Mouse (Mus musculus) intestine, embryonic 14.5 days (tissue): ENCODE measurements around the gene Map7. TPM values are rescaled to one million over a fixed set of nuclear protein-coding genes. Genes with fewer than 3 reads are reported as not detected.
A peak's percentile ranks its signal among the peaks of the same experiment; 100 is the strongest.

Experiments used
- ATAC-seq: fragments of 200-750 bp; cut with Nextera tagmentation; replicated peaks from 2 replicates; pipeline ENCODE4 v1.8.0; 2017; ENCODE audit warnings: low read depth, moderate number of reproducible peaks, moderate TSS enrichment, moderate library complexity; ENCODE audit not compliant: low FRiP score, low TSS enrichment
- DNase-seq: peaks from one replicate; pipeline ENCODE4 v3.0.0-alpha.2; 2018; ENCODE audit warnings: low spot score
- H3K27ac ChIP-seq: fragments of 300-500 bp; sonication (generic); 2 replicates; pipeline ENCODE4 v1.5.1; 2014; ENCODE audit warnings: low read depth, mild to moderate bottlenecking, control low read depth
- H3K27me3 ChIP-seq: fragments of 300-500 bp; sonication (generic); replicated peaks from 2 replicates; pipeline ENCODE4 v1.6.1; 2014; ENCODE audit warnings: low read length, control low read depth; ENCODE audit not compliant: control insufficient read depth, insufficient read depth
- H3K36me3 ChIP-seq: fragments of 300-500 bp; sonication (generic); 2 replicates; pipeline ENCODE4 v1.6.1; 2014; ENCODE audit warnings: low read length, control low read depth; ENCODE audit not compliant: control insufficient read depth, insufficient read depth
- H3K4me1 ChIP-seq: fragments of 300-500 bp; sonication (generic); replicated peaks from 2 replicates; pipeline ENCODE4 v1.6.1; 2014; ENCODE audit warnings: low read length, control low read depth, mixed read lengths; ENCODE audit not compliant: control insufficient read depth, insufficient read depth
- H3K4me2 ChIP-seq: fragments of 300-500 bp; sonication (generic); 2 replicates; pipeline ENCODE4 v1.6.1; 2014; ENCODE audit warnings: low read length
- H3K4me3 ChIP-seq: fragments of 300-500 bp; sonication (generic); 2 replicates; pipeline ENCODE4 v1.5.1; 2014; ENCODE audit warnings: low read depth, low read length, control low read depth, mixed read lengths
- H3K9ac ChIP-seq: fragments of 300-500 bp; sonication (generic); 2 replicates; pipeline ENCODE4 v1.6.1; 2014; ENCODE audit warnings: mild to moderate bottlenecking, low read length
- H3K9me3 ChIP-seq: fragments of 300-500 bp; sonication (generic); 2 replicates; pipeline ENCODE4 v1.6.1; 2016; ENCODE audit warnings: low read length, control low read depth; ENCODE audit not compliant: control insufficient read depth
- whole genome bisulfite sequencing: fragments of 180-500 bp; shearing (Covaris S2); extraction: QIAGEN DNeasy Blood & Tissue Kit; methylation state at CpG from one replicate; pipeline ENCODE4 v1.1.7; 2014; 5-methylcytosine and 5-hydroxymethylcytosine counted together
- polyA plus RNA-seq: library from polyadenylated mRNA; unstranded; fragments of >200 nt; fragmentation: Nextera tagmentation; extraction: Ambion mirVana; gene quantifications from 2 replicates; pipeline ENCODE4 v1.2.1, GENCODE M21; 2014

Gene Map7
- polyA plus RNA-seq, 1 experiment from 2014 or later = 20.1 TPM

DNA sequence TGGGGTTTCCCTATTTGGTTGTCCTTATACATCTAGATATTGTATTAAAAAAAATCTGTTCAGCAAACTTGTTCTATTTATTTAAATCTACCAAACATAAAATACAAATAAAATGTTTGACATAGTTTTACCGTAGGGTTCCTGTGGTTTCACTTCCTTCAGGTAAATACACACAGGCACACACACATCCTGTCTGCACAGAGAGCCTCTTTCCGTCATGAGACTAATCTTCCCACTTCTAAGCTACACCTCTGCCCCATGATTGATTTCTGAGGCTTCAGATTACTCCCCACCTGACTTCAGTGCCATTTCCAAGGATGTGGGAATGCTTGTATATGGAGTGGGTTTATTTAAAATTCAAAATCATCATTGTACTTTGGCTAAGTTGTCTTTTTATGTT lies 133.2 kb downstream of the Map7 start:
- 43% methylated on average over 2 of the region's 2 CpGs for WGBS
- no peak overlapping the region for H3K4me2 ChIP-seq

GRCm38 (mm10) chr10:20285289-20285975 lies 137.2 kb downstream of the Map7 start:
- H3K27ac ChIP-seq = 0 out of 2 replicates have a peak overlapping the region, but pooled peaks have one; percentile 14

More for the DNA sequence above, 133.2 kb downstream of the Map7 start:
- H3K27me3 ChIP-seq = no peaks in the 10 kb centered on the region
- H3K36me3 ChIP-seq = no peaks in the 10 kb centered on the region
- H3K4me1 ChIP-seq = peaks cover 13% of the 10 kb centered on the region; the same call in 1 of the 2 replicates
- no peak overlapping the region for H3K9ac ChIP-seq
- no peak overlapping the region for H3K4me3 ChIP-seq
- H3K27ac ChIP-seq = no peak overlapping the region
- no peak for ATAC-seq
- no peak for DNase-seq
- no peaks in the 10 kb centered on the region for H3K9me3 ChIP-seq

DNA sequence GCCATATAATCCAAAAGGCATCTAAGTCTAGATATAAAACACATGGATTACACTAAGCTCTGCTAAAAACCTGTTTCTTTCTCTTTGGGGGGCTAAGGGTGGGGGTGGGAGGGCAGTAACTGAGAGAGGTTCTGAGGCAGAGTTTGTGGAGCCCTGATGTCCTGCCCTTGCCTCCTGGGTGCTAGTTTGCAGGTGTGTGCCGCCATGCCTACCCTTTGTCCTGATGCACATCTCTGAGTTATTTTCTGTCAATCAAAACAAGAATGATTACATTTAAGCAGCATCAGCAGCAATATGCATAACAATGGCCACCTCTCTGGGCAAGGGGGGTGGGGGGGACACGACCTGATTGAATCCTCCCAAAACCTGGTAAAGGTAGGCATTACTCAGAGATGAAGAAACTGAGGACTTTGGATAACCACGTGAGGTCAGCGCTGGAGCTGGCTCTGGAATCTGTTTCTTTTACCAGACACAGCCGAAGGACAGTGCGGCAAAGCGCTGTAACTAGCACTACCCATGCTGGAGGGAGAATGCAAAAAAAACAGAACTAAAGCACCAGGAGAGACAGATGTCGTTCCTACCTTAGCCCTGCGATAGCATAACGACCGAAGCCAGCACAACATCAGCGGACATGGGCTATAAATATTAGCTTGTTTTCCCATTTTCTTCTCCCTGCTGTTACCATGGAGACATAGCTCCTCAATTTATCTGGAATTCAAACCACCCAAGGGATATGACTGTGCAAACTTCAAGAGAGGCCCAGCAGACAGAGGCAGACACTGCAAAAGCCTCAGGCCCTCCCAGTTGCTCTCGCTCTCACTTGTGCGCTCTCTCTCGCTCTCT lies 137.9 kb downstream of the Map7 start:
- H3K4me3 ChIP-seq = no peak overlapping the region
- H3K4me2 ChIP-seq = peak overlapping the region; percentile 28
- H3K36me3 ChIP-seq = no peaks in the 10 kb centered on the region
- H3K9ac ChIP-seq = peak overlapping the region; percentile 11; the same call in 1 of the 2 replicates
- DNase-seq (peak; percentile 61), ATAC-seq (peak; percentile 29; the same call in 1 of the 2 replicates)
- H3K9me3 ChIP-seq = no peaks in the 10 kb centered on the region
- 18% methylated on average over 15 of the region's 15 CpGs for WGBS
- peak overlapping the region; percentile 22; the same call in 1 of the 2 replicates for H3K27ac ChIP-seq
- no peaks in the 10 kb centered on the region for H3K27me3 ChIP-seq
- peaks cover 19% of the 10 kb centered on the region for H3K4me1 ChIP-seq

More at GRCm38 (mm10) chr10:20285289-20285975, 137.2 kb downstream of the Map7 start:
- H3K9me3 ChIP-seq = no peaks in the 10 kb centered on the region
- peak overlapping the region; percentile 13; the same call in 1 of the 2 replicates for H3K4me2 ChIP-seq
- WGBS = 12% methylated on average over 10 of the region's 10 CpGs
- no peaks in the 10 kb centered on the region for H3K36me3 ChIP-seq
- H3K4me3 ChIP-seq = no peak overlapping the region
- peaks cover 19% of the 10 kb centered on the region for H3K4me1 ChIP-seq
- H3K27me3 ChIP-seq = no peaks in the 10 kb centered on the region
- H3K9ac ChIP-seq = no peak overlapping the region
- DNase-seq (peak; percentile 67), ATAC-seq (peak; percentile 85)

GRCm38 (mm10) chr10:20287369-20287768 lies 139.1 kb downstream of the Map7 start:
- Histone ChIP-seq H3K9ac (no peak overlapping the region), H3K27ac (no peak overlapping the region), H3K4me2 (no peak overlapping the region), H3K9me3 (no peaks in the 10 kb centered on the region), H3K4me1 (peaks cover 19% of the 10 kb centered on the region), H3K27me3 (no peaks in the 10 kb centered on the region), H3K36me3 (no peaks in the 10 kb centered on the region), H3K4me3 (no peak overlapping the region)
- DNase-seq (no peak), ATAC-seq (no peak)
- 61% methylated on average over 6 of the region's 6 CpGs for WGBS

- H3K4me1 ChIP-seq = peaks cover 15% of the 10 kb centered on the region
- WGBS = 18% methylated on average over 11 of the region's 11 CpGs
- peak overlapping the region; percentile 28 for H3K4me2 ChIP-seq
- ATAC-seq (no peak), DNase-seq (peak; percentile 92)
- no peak overlapping the region for H3K4me3 ChIP-seq
- no peaks in the 10 kb centered on the region for H3K27me3 ChIP-seq
- no peak overlapping the region for H3K27ac ChIP-seq
- no peaks in the 10 kb centered on the region for H3K9me3 ChIP-seq
- H3K36me3 ChIP-seq = no peaks in the 10 kb centered on the region
- no peak overlapping the region for H3K9ac ChIP-seq
Measured at GRCm38 (mm10) chr10:20290467-20290883, 142.2 kb downstream of the Map7 start.

GRCm38 (mm10) chr10:20295961-20296360 lies 147.7 kb downstream of the Map7 start:
- ATAC-seq = no peak
- WGBS = 70% methylated on average over 5 of the region's 5 CpGs
- no peaks in the 10 kb centered on the region for H3K27me3 ChIP-seq
- H3K27ac ChIP-seq = no peak overlapping the region
- H3K4me1 ChIP-seq = no peaks in the 10 kb centered on the region
- H3K9ac ChIP-seq = no peak overlapping the region
- H3K4me3 ChIP-seq = no peak overlapping the region
- no peak for DNase-seq
- no peak overlapping the region for H3K4me2 ChIP-seq
- H3K9me3 ChIP-seq = no peaks in the 10 kb centered on the region
- no peaks in the 10 kb centered on the region for H3K36me3 ChIP-seq

DNA sequence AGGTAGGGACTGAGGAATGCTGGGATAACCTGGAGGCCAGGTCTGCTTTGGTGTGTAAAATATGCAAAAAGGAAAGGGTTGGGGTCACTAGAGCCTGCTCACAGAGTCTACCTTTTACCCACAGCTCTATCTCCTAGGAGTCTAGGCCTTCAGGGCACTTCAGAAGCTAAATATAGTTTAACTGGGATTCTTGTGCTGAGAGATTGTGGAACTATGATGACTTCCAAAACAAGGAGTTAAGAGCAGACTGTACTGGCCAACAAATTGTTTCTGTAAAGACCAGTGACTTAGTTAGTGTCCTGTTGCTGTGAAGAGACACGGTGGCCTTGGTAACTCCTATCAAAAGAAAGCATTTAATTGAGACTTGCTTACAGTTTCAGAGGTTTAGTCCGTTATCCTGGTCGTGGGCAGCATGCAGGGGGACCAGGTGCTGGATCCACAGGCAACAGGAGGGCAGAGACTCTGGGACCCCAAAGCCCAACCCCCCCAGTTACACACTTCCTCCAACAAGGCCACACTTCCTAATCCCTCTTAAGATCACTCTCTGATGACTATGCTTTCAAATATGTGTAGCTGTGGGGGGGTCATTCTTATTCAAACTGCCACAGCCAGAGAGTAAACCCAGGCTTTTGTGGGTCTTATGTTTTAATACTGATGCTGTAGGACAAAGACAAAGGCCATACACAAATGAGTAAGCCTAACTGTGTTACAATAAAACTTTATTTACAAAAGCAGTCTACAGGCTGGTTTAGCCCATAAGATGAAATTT lies 150.1 kb downstream of the Map7 start:
- Histone ChIP-seq H3K4me3 (no peak overlapping the region), H3K36me3 (no peaks in the 10 kb centered on the region), H3K4me1 (no peaks in the 10 kb centered on the region), H3K4me2 (no peak overlapping the region), H3K27me3 (no peaks in the 10 kb centered on the region), H3K9me3 (no peaks in the 10 kb centered on the region), H3K9ac (no peak overlapping the region), H3K27ac (no peak overlapping the region)
- ATAC-seq (no peak), DNase-seq (no peak)
- 69% methylated on average over 3 of the region's 3 CpGs for WGBS

- DNase-seq (no peak), ATAC-seq (no peak)
- Histone ChIP-seq H3K27me3 (no peaks in the 10 kb centered on the region), H3K27ac (no peak overlapping the region), H3K4me1 (no peaks in the 10 kb centered on the region), H3K9me3 (no peaks in the 10 kb centered on the region), H3K4me2 (no peak overlapping the region), H3K9ac (no peak overlapping the region), H3K4me3 (no peak overlapping the region), H3K36me3 (no peaks in the 10 kb centered on the region)
- 74% methylated on average over 5 of the region's 5 CpGs for WGBS
Measured at GRCm38 (mm10) chr10:20299114-20299513, 150.8 kb downstream of the Map7 start.
